Mouse (Mus musculus): ENCODE measurements around the gene Dbnl.

Gene Dbnl

GRCm38 (mm10) chr11:5788056-5789014, at the start of gene Dbnl:
Gene Dbnl (plus strand): TSS chr11:5788488.
- peak; percentile 95 to 97 for DNase-seq

- DNase-seq, result no peak
Observed at GRCm38 (mm10) chr11:5738888-5739632, 49.2 kb upstream of the Dbnl start.

GRCm38 (mm10) chr11:5739846-5740245, 48.4 kb upstream of the Dbnl start:
- DNase-seq, result peak in 1 of 2 experiments; percentile 40

- DNase-seq, result no peak
Observed at GRCm38 (mm10) chr11:5740599-5740964, 47.7 kb upstream of the Dbnl start.

GRCm38 (mm10) chr11:5740965-5741627, 47.2 kb upstream of the Dbnl start:
- DNase-seq, result peak; percentile 82 to 87

GRCm38 (mm10) chr11:5742106-5742505, 46.2 kb upstream of the Dbnl start:
- DNase-seq, result peak in 1 of 2 experiments; percentile 59

- no peak for DNase-seq
Observed at GRCm38 (mm10) chr11:5744951-5745350, 43.3 kb upstream of the Dbnl start.

- DNase-seq, result no peak
Observed at GRCm38 (mm10) chr11:5753755-5754154, 34.5 kb upstream of the Dbnl start.

- DNase-seq, result peak; percentile 96 to 97
Observed at GRCm38 (mm10) chr11:5761820-5762632, 26.3 kb upstream of the Dbnl start, which contains the start of gene Urgcp. Gene Urgcp (minus strand): TSS chr11:5762376.

GRCm38 (mm10) chr11:5762633-5762982, 25.7 kb upstream of the Dbnl start:
- DNase-seq, result no peak

- no peak for DNase-seq
Observed at GRCm38 (mm10) chr11:5766019-5766418, 22.3 kb upstream of the Dbnl start.

- DNase-seq, result no peak
Observed at GRCm38 (mm10) chr11:5778481-5778880, 9.8 kb upstream of the Dbnl start.

GRCm38 (mm10) chr11:5780035-5780499, 8.2 kb upstream of the Dbnl start:
- DNase-seq, result peak; percentile 80 to 83

- DNase-seq, result no peak
Observed at GRCm38 (mm10) chr11:5782199-5782944, 5.9 kb upstream of the Dbnl start.

- DNase-seq, result no peak
Observed at GRCm38 (mm10) chr11:5785732-5786131, 2.6 kb upstream of the Dbnl start.

GRCm38 (mm10) chr11:5787671-5788055, 625 bp upstream of the Dbnl start:
- DNase-seq, result no peak

GRCm38 (mm10) chr11:5789071-5789753, 924 bp downstream of the Dbnl start:
- no peak for DNase-seq

GRCm38 (mm10) chr11:5789754-5790333, 1.6 kb downstream of the Dbnl start:
- no peak for DNase-seq

- DNase-seq, result no peak
Observed at GRCm38 (mm10) chr11:5790431-5790830, 2.1 kb downstream of the Dbnl start.

GRCm38 (mm10) chr11:5795290-5795689, 7.0 kb downstream of the Dbnl start:
- DNase-seq, result no peak

Data from cerebellum, postnatal 25 days (tissue).